Mouse (Mus musculus) intestine, postnatal 0 days (tissue): ENCODE data around the gene Ccser2. TPM values are rescaled to one million over a fixed set of nuclear protein-coding genes. Genes with fewer than 3 reads are reported as not detected.

Source experiments
- ATAC-seq: fragments of 200-750 bp; cut with Nextera tagmentation; 2 replicates; pipeline ENCODE4 v1.8.0; 2017; ENCODE audit warnings: mild to moderate bottlenecking, moderate TSS enrichment, moderate library complexity
- H3K27ac ChIP-seq: fragments of 300-500 bp; sonication (generic); 2 replicates; pipeline ENCODE4 v1.5.1; 2014; ENCODE audit warnings: mild to moderate bottlenecking, low read depth, low read length, moderate library complexity
- H3K27me3 ChIP-seq: fragments of 300-500 bp; sonication (generic); replicated peaks from 2 replicates; pipeline ENCODE4 v1.6.1; 2014; ENCODE audit warnings: low read length, mixed read lengths; ENCODE audit not compliant: control insufficient read depth, insufficient read depth
- H3K36me3 ChIP-seq: fragments of 300-500 bp; sonication (generic); 2 replicates; pipeline ENCODE4 v1.6.1; 2014; ENCODE audit warnings: mild to moderate bottlenecking, moderate library complexity; ENCODE audit not compliant: control insufficient read depth, insufficient read depth
- H3K4me1 ChIP-seq: fragments of 300-500 bp; sonication (generic); replicated peaks from 2 replicates; pipeline ENCODE4 v1.6.1; 2014; ENCODE audit warnings: antibody characterized with exemption, low read length, mixed read lengths; ENCODE audit not compliant: control insufficient read depth, insufficient read depth
- H3K4me2 ChIP-seq: fragments of 300-500 bp; sonication (generic); replicated peaks from 2 replicates; pipeline ENCODE4 v1.6.1; 2014; ENCODE audit warnings: low read depth, mild to moderate bottlenecking, moderate library complexity
- H3K4me3 ChIP-seq: fragments of 300-500 bp; sonication (generic); 2 replicates; pipeline ENCODE4 v1.5.1; 2014; ENCODE audit warnings: low read depth, low read length
- H3K9ac ChIP-seq: fragments of 300-500 bp; sonication (generic); 2 replicates; pipeline ENCODE4 v1.6.1; 2014; ENCODE audit warnings: mild to moderate bottlenecking, low read depth, low read length
- H3K9me3 ChIP-seq: fragments of 300-500 bp; sonication (generic); 2 replicates; pipeline ENCODE4 v1.6.1; 2016; ENCODE audit warnings: mixed run types; ENCODE audit not compliant: control insufficient read depth
- CTCF ChIP-seq: sonication (generic); IDR thresholded peaks from 2 replicates; pipeline ENCODE4 v1.5.1; 2016; ENCODE audit warnings: low read depth, mild to moderate bottlenecking, control low read depth, antibody characterized with exemption, moderate library complexity
- WGBS: fragments of 180-500 bp; shearing (Covaris S2); extraction: QIAGEN DNeasy Blood & Tissue Kit; methylation state at CpG from one replicate; pipeline ENCODE4 v1.1.7; 2014; 5-methylcytosine and 5-hydroxymethylcytosine counted together
- polyA plus RNA-seq: library from polyadenylated mRNA; unstranded; fragments of >200 nt; fragmentation: Nextera tagmentation; extraction: Ambion mirVana; gene quantifications from 2 replicates; pipeline ENCODE4 v1.2.1, GENCODE M21; 2015

Ccser2 gene
- polyA plus RNA-seq, 1 experiment from 2014 or later: 81.8 TPM

- no peak for TF ChIP-seq CTCF
- Histone ChIP-seq H3K9me3 (no peaks in the 10 kb centered on the region), H3K4me1 (no peaks in the 10 kb centered on the region), H3K9ac (no peak overlapping the region), H3K27me3 (no peaks in the 10 kb centered on the region), H3K4me2 (no peak overlapping the region), H3K27ac (no peak overlapping the region), H3K4me3 (no peak overlapping the region), H3K36me3 (peaks cover 17% of the 10 kb centered on the region)
- no peak for ATAC-seq
- WGBS: 92% methylated on average over 3 of the region's 3 CpGs
These were observed 73.9 kb downstream of the Ccser2 start for GRCm38 (mm10) chr14:36894701-36895100.

- Histone ChIP-seq H3K27ac (peak overlapping the region; percentile 31), H3K4me1 (no peaks in the 10 kb centered on the region), H3K4me2 (no peak overlapping the region), H3K36me3 (peaks cover 6% of the 10 kb centered on the region; the same call in 1 of the 2 replicates), H3K27me3 (no peaks in the 10 kb centered on the region), H3K9ac (no peak overlapping the region), H3K9me3 (no peaks in the 10 kb centered on the region), H3K4me3 (no peak overlapping the region)
- peak; percentile 73 for ATAC-seq
- 61% methylated on average over 2 of the region's 2 CpGs for WGBS
- no peak for TF ChIP-seq CTCF
These were observed 75.7 kb downstream of the Ccser2 start for GRCm38 (mm10) chr14:36892762-36893358.

- Histone ChIP-seq H3K36me3 (peaks cover 4% of the 10 kb centered on the region), H3K9ac (no peak overlapping the region), H3K9me3 (no peaks in the 10 kb centered on the region), H3K27me3 (no peaks in the 10 kb centered on the region), H3K27ac (no peak overlapping the region), H3K4me1 (no peaks in the 10 kb centered on the region), H3K4me2 (no peak overlapping the region), H3K4me3 (no peak overlapping the region)
- WGBS: 58% methylated on average over 7 of the region's 7 CpGs
- TF ChIP-seq CTCF: no peak
- ATAC-seq: no peak
These were observed 78.4 kb downstream of the Ccser2 start for GRCm38 (mm10) chr14:36890130-36890529.

GRCm38 (mm10) chr14:36885680-36886079 lies 82.9 kb downstream of the Ccser2 start:
- Histone ChIP-seq H3K4me3 (no peak overlapping the region), H3K4me1 (no peaks in the 10 kb centered on the region), H3K4me2 (no peak overlapping the region), H3K9ac (no peak overlapping the region), H3K27me3 (no peaks in the 10 kb centered on the region), H3K36me3 (peaks cover 20% of the 10 kb centered on the region), H3K9me3 (no peaks in the 10 kb centered on the region), H3K27ac (no peak overlapping the region)
- 95% methylated on average over 5 of the region's 5 CpGs for WGBS
- no peak for TF ChIP-seq CTCF
- ATAC-seq: no peak

- no peaks in the 10 kb centered on the region for H3K27me3 ChIP-seq
- no peak overlapping the region for H3K4me2 ChIP-seq
- no peak for ATAC-seq
- H3K4me3 ChIP-seq: no peak overlapping the region
- H3K9ac ChIP-seq: no peak overlapping the region
- no peak for TF ChIP-seq CTCF
- H3K36me3 ChIP-seq: peaks cover 20% of the 10 kb centered on the region
- 93% methylated on average over 1 of the region's 1 CpGs for WGBS
- H3K9me3 ChIP-seq: no peaks in the 10 kb centered on the region
- H3K4me1 ChIP-seq: no peaks in the 10 kb centered on the region
- no peak overlapping the region for H3K27ac ChIP-seq
These were observed 83.5 kb downstream of the Ccser2 start for GRCm38 (mm10) chr14:36885117-36885516.

GRCm38 (mm10) chr14:36883576-36883975 lies 85.0 kb downstream of the Ccser2 start:
- Histone ChIP-seq H3K36me3 (peaks cover 30% of the 10 kb centered on the region), H3K27ac (no peak overlapping the region), H3K4me2 (no peak overlapping the region), H3K4me1 (no peaks in the 10 kb centered on the region), H3K27me3 (no peaks in the 10 kb centered on the region), H3K9ac (no peak overlapping the region), H3K4me3 (no peak overlapping the region), H3K9me3 (no peaks in the 10 kb centered on the region)
- ATAC-seq: no peak
- TF ChIP-seq CTCF: no peak
- 31% methylated on average over 3 of the region's 3 CpGs for WGBS

- no peak for TF ChIP-seq CTCF
- 85% methylated on average over 6 of the region's 6 CpGs for WGBS
- Histone ChIP-seq H3K9me3 (no peaks in the 10 kb centered on the region), H3K27ac (no peak overlapping the region), H3K36me3 (no peaks in the 10 kb centered on the region), H3K9ac (no peak overlapping the region), H3K4me3 (no peak overlapping the region), H3K27me3 (no peaks in the 10 kb centered on the region), H3K4me1 (no peaks in the 10 kb centered on the region), H3K4me2 (no peak overlapping the region)
- no peak for ATAC-seq
These were observed 98.3 kb downstream of the Ccser2 start for GRCm38 (mm10) chr14:36870257-36870656.
